Mouse (Mus musculus) hindbrain, postnatal 0 days (tissue): ENCODE data around the gene Tssk6. TPM values are rescaled to one million over a fixed set of nuclear protein-coding genes. Genes with fewer than 3 reads are reported as not detected.

ENCODE experiments used
- ATAC-seq: fragments of 200-750 bp; cut with Nextera tagmentation; 2 replicates; pipeline ENCODE4 v1.8.0; 2017; ENCODE audit warnings: mild to moderate bottlenecking, moderate TSS enrichment, moderate library complexity
- DNase-seq: peaks from one replicate; pipeline ENCODE4 v3.0.0-alpha.2; 2015; ENCODE audit warnings: low spot score
- H3K27ac ChIP-seq: fragments of 300-500 bp; sonication (generic); 2 replicates; pipeline ENCODE4 v1.5.1; 2014; ENCODE audit warnings: mild to moderate bottlenecking
- H3K27me3 ChIP-seq: fragments of 300-500 bp; sonication (generic); 2 replicates; pipeline ENCODE4 v1.6.1; 2014; ENCODE audit warnings: low read length, mixed read lengths; ENCODE audit not compliant: insufficient read depth
- H3K36me3 ChIP-seq: fragments of 300-500 bp; sonication (generic); 2 replicates; pipeline ENCODE4 v1.6.1; 2014; ENCODE audit warnings: low read length, mixed read lengths; ENCODE audit not compliant: insufficient read depth
- H3K4me1 ChIP-seq: fragments of 300-500 bp; sonication (generic); 2 replicates; pipeline ENCODE4 v1.6.1; 2014; ENCODE audit warnings: antibody characterized with exemption, low read length, mixed read lengths; ENCODE audit not compliant: insufficient read depth
- H3K4me2 ChIP-seq: fragments of 300-500 bp; sonication (generic); 2 replicates; pipeline ENCODE4 v1.6.1; 2014; ENCODE audit warnings: low read depth, mild to moderate bottlenecking, low read length, moderate library complexity, mixed read lengths
- H3K4me3 ChIP-seq: fragments of 300-500 bp; sonication (generic); 2 replicates; pipeline ENCODE4 v1.5.1; 2014; ENCODE audit warnings: low read length
- H3K9ac ChIP-seq: fragments of 300-500 bp; sonication (generic); replicated peaks from 2 replicates; pipeline ENCODE4 v1.6.1; 2014; ENCODE audit warnings: mild to moderate bottlenecking, low read length, moderate library complexity, mixed read lengths
- H3K9me3 ChIP-seq: fragments of 300-500 bp; sonication (generic); 2 replicates; pipeline ENCODE4 v1.6.1; 2016; ENCODE audit warnings: low read length, mixed read lengths
- CTCF ChIP-seq: IDR thresholded peaks from 2 replicates; pipeline ENCODE4 v1.5.1; 2016; ENCODE audit warnings: antibody characterized with exemption, control low read depth, low read depth
- WGBS: fragments of 180-500 bp; shearing (Covaris S2); extraction: QIAGEN DNeasy Blood & Tissue Kit; methylation state at CpG from one replicate; pipeline ENCODE4 v1.1.7; 2014; 5-methylcytosine and 5-hydroxymethylcytosine counted together
- polyA plus RNA-seq: library from polyadenylated mRNA; unstranded; fragments of >200 nt; fragmentation: Nextera tagmentation; extraction: Ambion mirVana; gene quantifications from 2 replicates; pipeline ENCODE4 v1.2.1, GENCODE M21; 2015
- total RNA-seq: library from RNA; depleted of rRNA; stranded (reverse); fragments of >200 nt; gene quantifications from 2 replicates; pipeline ENCODE4 v1.2.3, GENCODE M21; 2014

Tssk6 gene
- total and polyA plus RNA-seq, 2 experiments from 2014 or later = 1.8 to 4.3 TPM

GRCm38 (mm10) chr8:69912478-69913074 lies 10.6 kb downstream of the Tssk6 start:
- no peak for DNase-seq
- WGBS = 88% methylated on average over 12 of the region's 12 CpGs

DNA sequence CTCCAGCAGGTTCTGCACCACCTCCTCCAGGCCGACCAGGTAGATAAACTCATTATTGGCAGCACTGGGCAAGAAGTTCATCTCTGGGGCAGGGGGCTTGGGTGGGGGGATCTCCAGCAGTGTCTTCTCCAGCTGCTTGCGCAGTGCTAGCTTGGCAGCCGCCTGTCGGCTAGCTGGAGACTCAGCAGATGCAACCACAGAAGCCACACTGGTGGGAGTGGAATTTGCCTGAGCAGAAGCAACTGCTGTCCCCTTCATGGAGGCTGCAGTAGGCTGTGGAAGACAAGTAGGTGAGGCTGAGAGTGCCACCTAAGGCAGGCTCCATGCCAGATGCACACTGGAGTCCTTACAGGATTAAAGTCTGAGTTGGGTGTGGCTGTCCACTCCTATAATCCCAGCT lies 12.5 kb downstream of the Tssk6 start:
- no peak for ATAC-seq
- H3K4me3 ChIP-seq = no peak overlapping the region
- no peak overlapping the region for H3K4me2 ChIP-seq
- H3K36me3 ChIP-seq = peaks cover 49% of the 10 kb centered on the region
- no peak overlapping the region for H3K9ac ChIP-seq
- no peak for TF ChIP-seq CTCF
- H3K27me3 ChIP-seq = no peaks in the 10 kb centered on the region
- 82% methylated on average over 4 of the region's 4 CpGs for WGBS
- no peak overlapping the region for H3K27ac ChIP-seq
- no peak for DNase-seq
- no peaks in the 10 kb centered on the region for H3K4me1 ChIP-seq
- H3K9me3 ChIP-seq = no peaks in the 10 kb centered on the region

More at GRCm38 (mm10) chr8:69912478-69913074, 10.6 kb downstream of the Tssk6 start:
- Histone ChIP-seq H3K27me3 (no peaks in the 10 kb centered on the region), H3K4me3 (no peak overlapping the region), H3K27ac (no peak overlapping the region), H3K36me3 (peaks cover 61% of the 10 kb centered on the region), H3K9ac (no peak overlapping the region), H3K9me3 (no peaks in the 10 kb centered on the region), H3K4me2 (no peak overlapping the region), H3K4me1 (no peaks in the 10 kb centered on the region)
- ATAC-seq = no peak
- TF ChIP-seq CTCF = no peak

DNA sequence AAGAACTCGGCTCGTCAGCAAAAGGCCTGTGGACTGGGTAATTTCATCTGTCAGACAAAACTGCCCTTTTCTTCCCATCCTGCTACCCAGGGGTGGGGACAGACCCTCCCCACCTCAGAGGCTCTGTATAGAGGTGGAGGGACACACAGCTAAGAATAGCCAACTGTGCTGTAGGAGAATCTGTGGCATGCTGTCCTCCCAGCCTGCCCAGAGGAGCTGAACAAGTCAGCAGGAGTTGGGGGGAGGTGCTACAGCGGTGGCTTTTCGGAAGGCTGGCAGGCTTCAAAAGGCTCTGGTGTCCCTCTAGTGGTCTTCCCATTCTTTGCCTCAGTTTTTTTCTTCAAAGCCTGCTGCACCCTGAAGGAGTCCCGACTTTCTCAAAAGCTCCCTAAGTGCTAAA lies 13.8 kb downstream of the Tssk6 start:
- Histone ChIP-seq H3K36me3 (peaks cover 38% of the 10 kb centered on the region), H3K4me1 (no peaks in the 10 kb centered on the region), H3K27me3 (no peaks in the 10 kb centered on the region), H3K9me3 (no peaks in the 10 kb centered on the region), H3K9ac (no peak overlapping the region; the same call in 1 of the 2 replicates), H3K27ac (peak overlapping the region; percentile 17; the same call in 1 of the 2 replicates), H3K4me2 (no peak overlapping the region), H3K4me3 (no peak overlapping the region)
- peak; percentile 75 for TF ChIP-seq CTCF
- peak; percentile 52 for ATAC-seq
- peak; percentile 79 for DNase-seq
- WGBS = 27% methylated on average over 5 of the region's 5 CpGs

GRCm38 (mm10) chr8:69918506-69918905 lies 16.5 kb downstream of the Tssk6 start:
- Histone ChIP-seq H3K4me1 (no peaks in the 10 kb centered on the region), H3K9me3 (no peaks in the 10 kb centered on the region), H3K4me3 (no peak overlapping the region), H3K4me2 (no peak overlapping the region), H3K36me3 (peaks cover 18% of the 10 kb centered on the region), H3K27me3 (no peaks in the 10 kb centered on the region), H3K9ac (no peak overlapping the region), H3K27ac (no peak overlapping the region)
- no peak for TF ChIP-seq CTCF
- DNase-seq (no peak), ATAC-seq (0 out of 2 replicates have a peak, but pooled peaks have one; percentile 0)

DNA sequence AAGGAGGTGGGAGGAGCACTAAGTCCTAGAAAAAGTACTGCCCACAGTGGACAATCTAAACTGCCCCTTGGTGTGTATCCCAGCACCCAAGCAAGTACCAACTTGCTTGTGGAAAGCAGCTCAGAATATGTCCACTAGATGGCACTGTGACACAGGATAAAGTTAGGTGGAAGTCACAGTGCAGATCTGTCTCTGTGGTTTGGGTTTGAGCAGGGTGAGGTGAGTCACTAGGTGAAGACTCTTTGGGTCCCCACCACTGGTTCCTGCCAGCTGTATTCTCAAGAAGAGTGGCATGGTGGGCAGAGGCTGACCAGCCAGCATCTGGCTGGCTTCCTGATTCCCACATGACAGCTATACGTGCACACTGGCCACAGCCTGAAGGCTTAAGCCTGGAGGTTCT lies 17.0 kb downstream of the Tssk6 start:
- no peaks in the 10 kb centered on the region for H3K4me1 ChIP-seq
- no peak overlapping the region for H3K27ac ChIP-seq
- peaks cover 17% of the 10 kb centered on the region for H3K36me3 ChIP-seq
- peak; percentile 64 for ATAC-seq
- no peak overlapping the region for H3K4me3 ChIP-seq
- TF ChIP-seq CTCF = peak; percentile 96
- H3K27me3 ChIP-seq = no peaks in the 10 kb centered on the region
- H3K4me2 ChIP-seq = no peak overlapping the region
- peak; percentile 92 for DNase-seq
- H3K9me3 ChIP-seq = no peaks in the 10 kb centered on the region
- no peak overlapping the region for H3K9ac ChIP-seq
- WGBS = 50% methylated on average over 1 of the region's 1 CpGs

DNA sequence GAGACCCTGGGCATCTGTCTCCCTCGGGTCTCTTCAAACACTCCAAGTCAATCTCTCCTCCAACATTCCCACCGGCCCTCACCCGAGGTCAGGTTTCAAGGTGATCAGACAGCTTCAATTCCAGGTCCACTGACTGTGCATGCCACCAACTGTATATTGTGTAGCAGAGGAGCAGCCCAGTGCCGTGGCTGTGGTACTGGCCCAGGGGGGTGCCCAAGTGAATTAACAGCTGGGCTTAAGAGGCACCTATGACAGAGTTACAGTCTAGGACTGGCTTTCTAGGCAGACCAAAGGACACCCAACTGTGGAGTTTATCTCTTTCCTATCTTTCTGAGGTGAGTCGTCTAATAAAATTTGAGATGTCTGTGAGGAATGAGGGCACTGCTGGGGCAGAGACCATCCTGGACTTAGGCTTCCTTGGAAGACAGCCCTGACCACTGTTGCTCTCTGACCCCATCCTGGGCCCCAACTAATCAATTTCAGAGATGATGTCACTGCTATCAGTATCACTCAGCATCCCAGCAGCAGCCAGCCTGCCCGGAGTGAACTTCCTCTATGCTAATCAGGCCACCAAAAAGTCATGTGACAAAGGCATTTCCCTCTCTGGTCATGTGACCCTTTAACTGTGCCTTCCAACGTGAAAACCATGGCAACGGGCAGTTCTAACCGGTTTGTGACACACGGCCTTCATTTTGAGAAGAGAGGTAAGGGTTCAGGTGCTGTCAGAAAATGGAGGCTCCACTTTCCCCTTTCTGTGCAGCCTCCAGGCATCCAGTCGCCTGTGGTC lies 18.1 kb downstream of the Tssk6 start:
- peaks cover 10% of the 10 kb centered on the region; the same call in 1 of the 2 replicates for H3K36me3 ChIP-seq
- no peak overlapping the region for H3K4me2 ChIP-seq
- DNase-seq (peak; percentile 81), ATAC-seq (peak; percentile 79)
- H3K4me1 ChIP-seq = no peaks in the 10 kb centered on the region
- peak overlapping the region; percentile 67; the same call in 1 of the 2 replicates for H3K27ac ChIP-seq
- H3K27me3 ChIP-seq = no peaks in the 10 kb centered on the region
- no peak overlapping the region for H3K4me3 ChIP-seq
- no peak for TF ChIP-seq CTCF
- H3K9ac ChIP-seq = no peak overlapping the region
- 52% methylated on average over 11 of the region's 11 CpGs for WGBS
- no peaks in the 10 kb centered on the region for H3K9me3 ChIP-seq

- Histone ChIP-seq H3K4me2 (no peak overlapping the region), H3K9ac (no peak overlapping the region), H3K27me3 (no peaks in the 10 kb centered on the region), H3K4me3 (no peak overlapping the region), H3K36me3 (peaks cover 8% of the 10 kb centered on the region; the same call in 1 of the 2 replicates), H3K4me1 (no peaks in the 10 kb centered on the region), H3K9me3 (no peaks in the 10 kb centered on the region), H3K27ac (peak overlapping the region; percentile 67)
- TF ChIP-seq CTCF = no peak
- 83% methylated on average over 2 of the region's 2 CpGs for WGBS
- ATAC-seq = no peak
- DNase-seq = no peak
These were observed 19.2 kb downstream of the Tssk6 start for GRCm38 (mm10) chr8:69921141-69921540.
